Mouse (Mus musculus) monocyte, adult 5-6 weeks (primary cell): Measurements from ENCODE around the gene Pepd. TPM values are rescaled to one million over a fixed set of nuclear protein-coding genes. Genes with fewer than 3 reads are reported as not detected.
"Not testable (repeated sequence)": the region's sequence is repeated elsewhere in the genome, so short reads cannot be mapped to it uniquely, and the experiment has no call there.

Experiments used
- ATAC-seq: fragments of 153-309, 156-312 bp; replicated peaks from 2 replicates; pipeline ENCODE4 v1.8.0; 2017; ENCODE audit warnings: mild to moderate bottlenecking; ENCODE audit not compliant: low TSS enrichment, insufficient number of reproducible peaks, severe bottlenecking, poor library complexity, low FRiP score
- total RNA-seq: library from RNA; stranded (forward); fragments of 200-1000, 200-491, 200-594 nt; gene quantifications from 3 replicates; pipeline ENCODE4 v1.2.3, GENCODE M21; 2017

Pepd gene
- total RNA-seq, 1 experiment from 2014 or later: 41.3 TPM

DNA sequence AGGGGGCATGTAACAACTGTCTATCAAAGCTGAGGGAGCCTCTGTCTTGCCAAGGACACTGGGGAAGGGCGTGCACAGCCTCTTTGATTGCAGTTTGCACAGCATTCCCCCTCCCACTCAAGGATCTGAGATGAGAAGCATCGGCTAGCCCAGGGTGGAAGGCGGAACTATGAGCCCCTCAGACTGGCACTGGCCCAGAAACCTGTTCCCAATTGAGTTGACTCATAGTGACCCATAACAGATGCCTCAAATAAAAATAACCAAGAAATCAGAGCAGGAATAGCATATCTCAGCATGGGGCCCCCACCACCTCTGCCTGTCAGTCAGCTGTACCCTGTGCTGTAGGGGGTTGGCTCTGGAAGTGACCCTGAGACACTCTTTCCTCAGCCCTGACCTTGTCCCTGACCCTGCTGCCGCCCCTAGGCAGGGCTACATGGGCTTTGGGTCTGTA, 60.8 kb downstream of the Pepd start:
- no peak for ATAC-seq

DNA sequence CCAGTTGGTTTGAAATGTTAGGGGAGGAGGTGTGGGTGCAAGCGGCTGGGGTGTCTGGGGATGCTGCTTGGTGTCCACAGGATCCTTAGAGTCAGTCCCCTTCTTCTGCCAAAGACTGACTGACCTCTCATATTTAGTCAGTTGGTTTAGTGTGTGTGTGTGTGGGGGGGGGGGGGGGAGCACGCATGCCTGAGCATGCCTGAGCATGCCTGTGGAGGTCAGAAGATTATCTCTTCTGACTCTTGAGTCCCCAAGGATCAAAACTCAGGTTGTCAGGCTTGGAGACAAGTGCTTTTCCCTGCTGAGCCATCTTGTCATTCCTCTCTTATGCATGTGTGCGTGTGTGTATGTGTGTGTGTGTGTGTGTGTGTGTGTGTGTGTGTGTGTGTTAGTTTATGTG, 61.7 kb downstream of the Pepd start:
- no peak for ATAC-seq

DNA sequence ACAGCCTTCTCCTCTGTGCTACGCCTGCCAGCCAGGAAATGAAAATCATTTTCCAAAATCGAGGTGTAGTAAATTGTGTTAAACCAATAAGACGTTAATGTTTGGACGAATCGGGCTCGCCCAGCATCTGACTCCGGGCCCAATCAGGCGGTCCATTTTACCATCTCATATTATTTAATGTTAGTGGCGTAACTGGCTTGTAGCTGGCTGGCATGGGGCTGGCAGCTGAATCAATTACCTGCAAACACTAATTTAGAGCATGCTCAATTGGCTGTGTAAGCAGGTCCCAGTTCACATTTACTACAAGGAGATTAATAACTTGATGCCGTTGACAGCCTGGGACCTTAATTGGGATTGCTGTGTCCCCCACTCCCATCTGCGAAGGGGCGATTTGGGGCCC, 63.7 kb downstream of the Pepd start:
- ATAC-seq: no peak

DNA sequence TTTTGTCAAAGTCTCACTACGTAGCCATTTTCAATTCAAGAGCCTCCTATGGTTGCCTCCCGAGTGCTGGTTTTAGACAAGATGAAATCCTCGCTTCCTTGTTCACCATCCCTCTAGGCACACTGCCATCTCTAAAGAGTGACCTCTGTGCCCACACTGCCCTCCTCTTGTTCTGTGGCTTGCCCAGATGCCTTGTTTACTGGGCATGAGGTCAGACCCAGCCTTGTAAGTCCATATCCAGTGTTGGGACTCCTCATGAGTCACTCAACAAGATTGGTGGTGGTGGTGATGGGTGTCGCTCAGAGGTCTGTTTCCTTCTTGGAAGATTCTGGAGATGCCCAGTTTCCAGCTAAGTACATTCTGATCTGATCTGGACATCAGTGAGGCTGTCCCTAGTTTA, 65.2 kb downstream of the Pepd start:
- no peak for ATAC-seq

DNA sequence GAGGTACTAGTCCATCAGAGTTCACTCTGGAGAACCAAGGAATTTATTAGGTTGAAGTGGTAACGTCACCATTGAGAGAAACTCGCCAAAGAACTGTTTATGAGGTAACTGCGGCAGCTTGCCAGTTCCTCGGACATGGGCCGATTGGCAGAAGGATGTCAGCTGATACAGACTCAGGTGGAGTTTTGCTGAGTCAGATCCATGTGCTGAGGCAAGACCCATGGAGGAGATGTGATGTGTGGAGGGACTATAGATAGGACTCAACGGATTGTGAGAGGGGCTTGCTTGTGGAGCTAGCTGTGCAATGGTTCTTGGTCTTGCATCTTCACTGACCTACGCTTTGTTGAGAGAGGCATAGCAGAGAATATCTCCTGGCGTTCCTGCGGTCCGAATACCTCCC, 69.6 kb downstream of the Pepd start:
- no peak for ATAC-seq

DNA sequence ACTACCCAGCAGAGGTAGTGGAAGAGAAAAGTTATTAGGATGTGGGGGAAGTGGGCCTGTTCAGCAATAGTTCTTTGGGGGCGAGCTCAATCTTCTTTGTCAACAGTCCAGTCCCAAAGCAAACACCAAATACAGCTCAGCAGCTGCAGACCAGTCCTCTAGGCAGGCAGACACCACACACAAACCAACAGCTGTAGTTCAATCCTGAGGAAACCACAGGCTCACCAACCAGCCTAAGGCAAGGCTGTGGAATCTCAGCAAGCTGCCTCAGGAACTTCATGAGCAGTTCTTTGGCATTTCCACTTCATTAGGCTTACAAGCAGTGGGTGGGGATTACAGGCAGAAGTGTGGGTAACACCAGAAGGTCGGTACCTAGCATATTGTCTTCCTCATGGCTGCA, 70.2 kb downstream of the Pepd start:
- ATAC-seq: not testable (repeated sequence)

DNA sequence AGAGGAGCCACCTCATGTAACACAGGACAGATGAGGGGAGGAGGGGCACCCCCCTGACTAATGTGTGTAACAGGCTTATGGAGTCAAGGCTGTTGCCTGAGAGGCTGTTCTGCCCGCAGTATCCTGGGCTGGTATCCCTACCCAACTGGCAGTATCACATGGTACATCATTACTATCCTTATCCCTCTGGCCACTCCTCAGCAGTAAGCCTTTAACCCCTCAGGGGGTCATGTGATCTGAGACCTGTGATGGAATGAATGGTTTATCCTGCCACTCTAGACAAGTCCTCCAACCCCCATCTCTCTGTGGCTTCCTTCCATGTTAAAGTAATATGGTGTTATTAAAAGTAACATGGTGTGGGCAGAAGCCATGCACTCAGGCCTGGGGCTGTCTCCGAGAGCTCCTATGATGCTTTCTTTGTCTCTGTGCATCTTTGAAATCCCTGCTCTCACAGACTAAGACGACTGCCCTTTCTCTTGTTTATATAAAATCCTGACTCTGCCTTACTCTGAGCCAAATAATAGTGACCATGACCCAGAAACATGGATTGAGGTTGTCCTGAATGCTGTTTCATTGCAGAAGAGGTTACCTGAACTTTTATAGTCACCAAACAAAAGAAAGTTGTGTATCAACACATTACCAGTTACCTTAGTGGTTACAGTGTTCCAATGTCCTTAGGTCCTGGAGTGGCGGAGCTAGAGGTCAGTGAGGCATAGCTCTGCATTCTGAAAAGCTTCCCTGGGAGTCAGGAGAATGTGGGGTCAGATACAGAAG, 71.7 kb downstream of the Pepd start:
- ATAC-seq: no peak

DNA sequence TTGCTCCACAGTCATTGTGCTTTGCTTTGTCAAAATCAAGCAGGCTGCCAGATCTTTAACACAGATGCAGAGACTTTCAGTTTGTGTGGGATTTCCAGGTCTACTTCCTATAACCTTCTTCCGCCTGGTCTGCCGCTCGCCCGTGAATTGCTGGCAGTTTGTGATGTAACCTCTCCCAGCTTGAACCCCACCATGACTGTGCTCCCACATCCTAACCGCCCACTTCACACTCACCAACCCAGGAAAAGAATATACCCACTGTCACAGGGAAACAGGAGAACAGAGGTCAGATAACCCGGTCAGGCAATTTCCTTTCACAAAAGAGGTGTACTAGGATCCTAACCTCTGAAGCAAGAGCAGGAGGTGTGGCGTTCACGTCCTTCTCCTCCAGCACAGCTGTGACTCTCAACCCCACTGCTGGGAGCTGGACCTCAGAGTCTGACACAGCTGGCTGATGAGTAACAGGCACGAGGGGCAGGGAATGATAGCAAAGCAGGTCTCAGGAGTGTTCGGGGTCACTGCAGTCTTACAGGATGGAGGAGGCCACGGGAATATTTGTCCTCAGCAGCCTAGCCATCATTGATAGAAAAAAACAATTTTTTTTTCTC, 72.5 kb downstream of the Pepd start:
- no peak; the same call in 1 of the 2 replicates for ATAC-seq

DNA sequence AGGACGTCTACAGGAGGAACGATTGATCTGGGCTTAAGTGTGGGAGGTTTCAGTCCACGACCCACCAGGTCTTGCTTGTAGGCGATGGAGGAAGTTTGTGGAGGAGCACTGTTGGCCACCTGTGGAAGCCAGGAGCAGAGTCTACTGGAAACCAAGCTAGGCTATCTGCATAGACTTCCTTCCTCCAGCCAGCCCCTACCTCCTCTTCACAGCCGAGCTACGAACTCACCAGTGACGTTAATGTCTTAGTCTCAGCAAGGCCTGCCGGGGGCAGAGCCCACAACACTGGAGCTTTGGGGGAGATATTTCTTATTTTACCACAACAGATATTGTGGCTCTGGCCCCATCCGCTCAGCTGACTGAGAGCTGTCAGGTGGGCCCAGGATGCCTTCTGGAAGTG, 73.0 kb downstream of the Pepd start:
- peak; percentile 45; the same call in 1 of the 2 replicates for ATAC-seq

DNA sequence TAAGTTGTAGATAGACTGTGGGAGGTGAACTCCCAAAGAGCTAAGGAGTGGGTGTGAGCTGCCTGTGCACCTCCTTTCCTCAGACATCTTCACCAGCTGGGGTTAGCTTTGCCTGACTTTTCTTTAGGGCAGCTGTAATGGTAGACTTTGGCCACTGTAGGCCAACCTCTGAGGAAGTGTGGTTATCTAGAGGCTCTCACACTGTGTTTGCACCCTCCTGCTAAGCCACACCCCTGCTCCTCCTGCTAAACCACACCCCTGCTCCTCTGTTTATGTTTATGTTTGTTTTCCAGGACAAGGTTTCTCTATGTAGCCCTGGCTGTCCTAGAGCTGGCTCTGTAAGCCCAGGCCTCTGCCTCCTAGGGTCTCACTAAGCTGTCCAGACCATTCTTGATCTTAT, 73.5 kb downstream of the Pepd start:
- peak; percentile 67 for ATAC-seq

DNA sequence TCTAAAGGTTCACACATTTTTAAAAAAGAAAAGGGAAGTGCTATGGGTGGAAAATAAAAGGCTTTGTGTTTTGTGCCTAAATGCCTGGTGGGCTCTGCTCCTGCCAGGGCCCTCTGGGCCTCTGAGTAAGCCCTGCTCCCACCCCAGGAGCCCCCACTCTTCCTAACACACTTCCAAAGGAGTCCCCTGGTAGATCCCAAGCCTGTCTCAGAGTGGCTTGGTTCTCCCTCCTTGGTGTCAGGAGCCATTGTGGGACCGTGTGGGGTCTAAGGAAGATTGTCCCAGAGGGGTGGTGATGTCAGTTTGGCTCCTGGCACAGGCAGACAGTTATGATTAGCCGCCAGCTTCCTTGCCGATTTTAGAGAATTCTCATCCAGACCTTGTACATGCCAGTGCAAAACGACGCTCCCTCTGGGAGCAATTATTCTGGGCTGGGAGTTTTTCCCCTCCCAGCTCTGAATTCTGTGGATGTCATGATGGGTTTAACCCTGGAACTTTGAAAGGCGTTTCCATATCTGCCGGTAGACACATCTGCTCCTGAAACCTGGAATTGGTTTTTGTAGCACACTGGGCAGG, 74.5 kb downstream of the Pepd start:
- ATAC-seq: no peak

DNA sequence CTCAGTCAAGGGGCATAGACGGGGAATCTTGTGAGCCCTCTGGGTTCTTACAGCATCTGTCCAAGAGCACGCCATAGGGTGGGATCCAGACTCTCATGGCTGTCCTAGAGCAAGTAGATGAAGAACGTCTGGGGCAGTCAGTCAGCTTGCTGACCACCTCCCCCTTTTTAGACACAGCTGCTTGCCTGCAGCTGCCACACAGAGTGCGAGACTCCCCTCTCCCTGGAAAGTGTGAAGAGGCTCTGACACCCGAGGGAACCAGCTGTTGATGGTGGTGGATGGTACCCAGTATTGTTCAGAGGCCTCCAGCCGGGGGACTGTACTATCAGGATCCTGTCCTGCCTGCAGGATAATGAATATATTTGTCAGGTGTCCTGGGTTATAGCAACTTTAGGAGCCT, 75.1 kb downstream of the Pepd start:
- ATAC-seq: no peak

DNA sequence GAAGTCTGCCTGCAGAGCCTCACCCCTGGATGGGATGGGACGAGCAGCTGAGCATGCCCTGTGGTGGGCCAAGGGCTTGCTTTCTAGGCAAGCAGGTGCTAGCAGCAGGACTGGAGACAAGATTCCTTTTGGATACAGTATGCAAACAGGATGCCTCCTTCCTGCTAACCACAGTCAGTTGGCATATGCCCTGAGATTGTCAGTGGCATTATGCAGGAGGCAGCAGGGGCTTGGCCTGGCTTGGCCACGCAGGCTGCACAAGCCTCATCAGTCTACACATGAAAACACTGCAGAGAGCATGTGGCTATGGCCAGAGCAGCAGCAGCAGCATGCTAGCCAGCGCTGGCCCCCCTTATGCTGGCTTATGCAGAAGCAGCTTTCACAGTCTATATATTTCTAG, 76.3 kb downstream of the Pepd start:
- no peak for ATAC-seq

DNA sequence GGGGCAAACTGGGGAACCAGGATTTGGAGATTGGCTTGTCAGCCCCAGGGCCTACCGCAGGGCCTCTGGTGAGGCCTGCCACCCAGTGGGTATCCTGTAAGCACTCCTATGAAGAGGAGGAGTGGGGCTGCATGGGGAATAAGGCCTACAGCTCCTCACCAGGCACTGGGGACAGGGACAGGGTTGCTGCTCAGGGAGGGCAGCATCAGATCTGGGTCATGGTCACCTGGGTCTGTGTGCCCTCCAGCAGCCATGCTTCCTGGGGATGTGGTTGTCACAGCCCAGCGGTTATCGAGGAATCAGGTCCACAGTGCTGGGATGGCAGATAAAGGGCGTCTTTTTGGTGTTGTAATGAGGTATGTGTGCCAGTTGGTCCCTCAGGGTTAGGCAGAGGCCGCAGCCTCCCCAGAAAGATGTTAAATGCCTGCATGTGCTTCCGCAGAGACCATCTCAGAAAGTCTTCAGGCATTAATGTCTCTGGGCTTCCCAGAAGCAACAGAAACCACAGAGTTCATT, 79.6 kb downstream of the Pepd start:
- no peak for ATAC-seq

DNA sequence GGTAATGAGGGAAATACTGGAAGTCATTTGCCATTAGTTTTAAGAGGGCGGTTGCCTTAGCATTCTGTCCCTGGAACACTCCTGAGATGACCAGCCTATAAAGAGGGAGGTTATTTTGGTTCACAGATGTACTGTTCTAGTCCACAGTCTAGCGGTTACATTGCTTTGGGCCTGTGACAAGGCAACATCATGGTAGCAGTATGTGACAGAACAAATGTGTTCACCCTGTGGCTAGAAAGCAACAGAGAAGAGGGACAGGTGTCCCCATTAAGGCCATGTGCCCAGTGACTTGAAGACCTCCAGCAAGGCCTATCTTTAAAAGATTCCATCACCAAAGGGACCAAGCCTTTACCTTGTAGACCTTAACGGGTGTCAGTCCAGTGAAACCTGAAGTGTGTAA, 80.6 kb downstream of the Pepd start:
- no peak for ATAC-seq

DNA sequence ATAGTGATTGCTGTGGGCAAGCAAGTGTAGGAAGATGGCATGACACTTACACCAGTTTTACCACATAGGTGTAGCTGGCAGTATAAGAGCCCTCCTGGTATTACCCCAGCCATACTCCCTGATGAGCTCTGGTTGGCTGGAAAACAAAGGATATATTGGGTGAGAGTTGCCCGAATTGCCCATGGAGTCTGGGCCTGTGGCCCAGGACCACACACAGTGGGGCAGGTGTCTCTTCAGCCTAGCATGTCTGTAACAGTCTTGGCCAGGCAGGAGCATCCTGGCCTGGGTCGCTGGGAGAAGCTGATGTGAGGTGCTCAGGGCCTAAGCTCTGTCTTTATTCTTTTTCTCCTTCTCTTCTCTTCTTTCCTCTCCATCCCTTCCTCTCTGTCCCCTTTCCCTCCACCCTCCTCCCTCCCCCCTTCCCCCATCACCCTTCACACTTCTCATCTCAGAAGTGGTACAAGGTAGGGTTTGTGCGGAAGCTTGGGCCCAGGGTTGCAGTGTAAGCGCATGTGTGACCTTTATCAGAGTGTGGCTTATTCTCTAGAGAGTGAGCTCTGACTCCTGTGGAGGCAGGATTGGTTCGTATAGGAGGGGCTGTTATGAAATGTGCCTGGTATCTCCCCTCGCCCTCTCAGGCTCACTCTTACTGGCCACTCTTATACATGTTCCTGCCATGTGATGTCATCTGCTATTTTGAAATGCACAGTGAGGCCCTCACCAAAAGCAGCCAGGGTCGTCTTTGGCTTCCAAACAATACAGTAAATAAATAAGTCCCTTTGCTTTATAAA, 83.9 kb downstream of the Pepd start:
- no peak for ATAC-seq

DNA sequence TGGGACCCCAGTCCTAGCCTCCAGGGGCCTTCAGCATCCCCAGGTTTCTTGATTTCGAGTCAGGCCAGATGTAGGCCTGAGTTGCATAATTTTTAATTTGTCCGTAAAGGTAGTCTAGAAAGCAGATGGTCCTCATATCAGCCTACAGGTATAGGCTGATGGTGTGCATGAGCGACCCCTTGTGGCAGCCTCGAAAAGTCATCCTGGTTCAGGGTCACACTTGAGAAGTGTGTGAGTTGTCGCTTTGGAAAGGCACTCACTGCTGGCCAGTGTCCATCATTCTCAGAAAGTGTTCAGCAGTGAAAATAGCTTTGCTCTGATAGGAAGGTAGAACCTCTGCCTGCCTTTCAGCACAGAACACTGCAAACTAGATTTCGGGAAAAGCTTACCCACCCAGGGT, 88.7 kb downstream of the Pepd start:
- ATAC-seq: no peak

DNA sequence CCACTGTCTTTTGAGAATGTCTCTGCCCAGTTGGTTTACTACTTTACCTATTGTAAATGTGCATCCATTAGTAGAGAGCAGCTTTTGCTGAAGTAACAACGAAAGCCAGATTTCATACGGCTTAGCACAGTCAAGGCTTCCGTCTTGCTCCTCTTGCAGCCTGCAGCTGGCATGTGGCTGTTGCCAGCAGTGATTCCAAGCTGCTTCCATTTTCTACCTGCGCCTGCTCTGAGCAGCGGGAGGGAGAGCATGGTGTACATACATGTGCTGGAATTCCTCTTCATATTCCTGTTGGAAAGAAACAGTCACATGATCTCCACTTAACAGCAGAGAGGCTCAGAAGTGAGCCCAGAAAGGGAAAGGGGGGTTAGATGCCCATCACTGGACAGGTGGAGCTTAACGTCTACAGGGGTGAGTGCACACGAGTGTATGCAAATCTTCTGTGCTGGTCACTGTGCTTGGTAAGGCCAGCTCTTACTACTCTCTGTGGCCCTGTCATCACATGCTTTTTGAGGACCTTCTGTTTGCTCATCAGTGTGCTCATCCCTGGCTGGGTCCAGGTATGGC, 91.1 kb downstream of the Pepd start:
- ATAC-seq: no peak

DNA sequence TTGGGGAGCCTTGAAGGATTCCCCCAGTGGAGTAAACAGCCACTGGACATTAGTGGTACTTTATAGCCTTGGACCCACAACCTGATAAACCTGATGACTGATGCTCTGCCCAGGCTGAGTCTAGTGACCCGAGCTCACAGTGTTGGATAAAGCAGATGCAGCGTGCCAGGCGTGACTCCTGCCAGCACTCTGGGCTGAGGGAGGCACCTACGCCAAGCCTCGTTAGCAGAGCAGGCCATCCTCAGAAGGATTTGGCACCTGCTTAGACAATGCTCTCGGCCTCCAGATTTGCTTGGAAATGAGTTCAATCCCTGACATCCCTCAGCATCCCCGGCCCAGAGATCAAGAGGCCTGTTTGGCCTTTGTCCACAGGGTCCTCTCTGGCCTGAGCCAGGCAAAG, 94.5 kb downstream of the Pepd start:
- no peak for ATAC-seq
